14 mouse cellular contexts compared by ENCODE assay signal in genomic region chr8:44743353-44743752, GRCm38 (mm10).
"Had no signal": no experiment of that assay in that cellular context is flagged by ENCODE, and none has a peak within 500 bp of the region (broad histone marks: within the 10 kb centered on the region; RNA-seq: fewer than 3 reads in every experiment).

No protein-coding gene starts in this region.

- H3K4me1 ChIP-seq: megakaryocyte, embryonic 14.5 days; midbrain, embryonic 13.5 days; midbrain, embryonic 15.5 days; neural tube, embryonic 12.5 days; stomach, embryonic 15.5 days had no signal

- H3K4me2 ChIP-seq: lung, embryonic 14.5 days; midbrain, embryonic 11.5 days; midbrain, embryonic 13.5 days; midbrain, embryonic 15.5 days; neural tube, embryonic 12.5 days; stomach, embryonic 15.5 days had no signal

- DNase-seq: lung, embryonic 14.5 days; lung, postnatal 10 days; right cerebral cortex, postnatal 14 days; thymus, adult 2 months; thymus, postnatal 25 days; thymus, postnatal 4 days had no signal

- H3K9ac ChIP-seq: lung, embryonic 14.5 days; midbrain, embryonic 13.5 days; midbrain, embryonic 15.5 days; neural tube, embryonic 12.5 days; stomach, embryonic 15.5 days had no signal

- ATAC-seq: midbrain, embryonic 13.5 days; midbrain, embryonic 15.5 days had no signal

- H3K4me3 ChIP-seq: megakaryocyte, embryonic 14.5 days; midbrain, embryonic 13.5 days; midbrain, embryonic 15.5 days; neural tube, embryonic 12.5 days; stomach, embryonic 15.5 days had no signal

- H3K27ac ChIP-seq: macrophage; midbrain, embryonic 13.5 days; midbrain, embryonic 15.5 days; neural tube, embryonic 12.5 days; stomach, embryonic 15.5 days; stomach, postnatal 0 days had no signal

- H3K9me3 ChIP-seq: midbrain, embryonic 13.5 days; midbrain, embryonic 15.5 days; neural tube, embryonic 12.5 days; stomach, embryonic 15.5 days had no signal

- H3K36me3 ChIP-seq: midbrain, embryonic 13.5 days; midbrain, embryonic 15.5 days; neural tube, embryonic 12.5 days; stomach, embryonic 15.5 days had no signal

- H3K27me3 ChIP-seq: megakaryocyte, embryonic 14.5 days; midbrain, embryonic 13.5 days; midbrain, embryonic 15.5 days; neural tube, embryonic 12.5 days; stomach, embryonic 15.5 days had no signal
